Mouse (Mus musculus) MEL (cell line): ENCODE measurements around the gene Frmd4a. TPM values are rescaled to one million over a fixed set of nuclear protein-coding genes. Genes with fewer than 3 reads are reported as not detected.

Experiments
- DNase-seq: peaks from one replicate; pipeline ENCODE4 v3.0.0; 2011; ENCODE audit warnings: low read depth, low spot score
- H3K27ac ChIP-seq: 2 replicates; pipeline ENCODE4 v1.5.1; 2012; ENCODE audit warnings: low read depth, mild to moderate bottlenecking, control low read depth, low read length, moderate library complexity; ENCODE audit not compliant: control insufficient read depth
- H3K27me3 ChIP-seq, 2 experiments: fragments of 150-350 bp in 1 of 2; sonication (generic) in 1 of 2; 2 replicates each; pipeline ENCODE4 v1.6.1; 2012; ENCODE audit warnings: low read length in 2 of 2, mild to moderate bottlenecking in 2 of 2, improper control_type of control experiment in 1 of 2, moderate library complexity in 1 of 2; ENCODE audit not compliant: insufficient read depth in 2 of 2, control insufficient read depth in 1 of 2
- H3K36me3 ChIP-seq, 2 experiments: 2 replicates each; pipeline ENCODE4 v1.6.1; 2012 to 2014; ENCODE audit warnings: low read length in 2 of 2, improper control_type of control experiment in 1 of 2, inconsistent platforms in 1 of 2, mild to moderate bottlenecking in 1 of 2; ENCODE audit not compliant: insufficient read depth in 2 of 2, control insufficient read depth in 1 of 2
- H3K4me1 ChIP-seq, 2 experiments: fragments of 150-350 bp in 1 of 2; sonication (generic) in 1 of 2; 2 replicates each; pipeline ENCODE4 v1.6.1; 2012; ENCODE audit warnings: low read length in 2 of 2, improper control_type of control experiment in 1 of 2, mild to moderate bottlenecking in 1 of 2; ENCODE audit not compliant: insufficient read depth in 2 of 2, control insufficient read depth in 1 of 2
- H3K4me3 ChIP-seq, 2 experiments: fragments of 150-350 bp in 1 of 2; sonication (generic) in 1 of 2; 2 replicates each; pipeline ENCODE4 v1.5.1; 2012; ENCODE audit warnings: low read depth in 2 of 2, low read length in 2 of 2, mild to moderate bottlenecking in 2 of 2, moderate library complexity in 2 of 2, control low read depth in 1 of 2, improper control_type of control experiment in 1 of 2; ENCODE audit not compliant: control insufficient read depth in 1 of 2, insufficient read depth in 1 of 2
- H3K79me2 ChIP-seq: 2 replicates; pipeline ENCODE4 v1.6.1; 2012; ENCODE audit warnings: mild to moderate bottlenecking, low read length, moderate library complexity; ENCODE audit not compliant: control insufficient read depth, poor library complexity, insufficient read depth
- H3K9ac ChIP-seq: 2 replicates; pipeline ENCODE4 v1.6.1; 2012; ENCODE audit warnings: low read depth, mild to moderate bottlenecking, control low read depth, low read length, moderate library complexity; ENCODE audit not compliant: control insufficient read depth, poor library complexity, severe bottlenecking
- H3K9me3 ChIP-seq: fragments of 150-350 bp; sonication (generic); replicated peaks from 2 replicates; pipeline ENCODE4 v1.6.1; 2012; ENCODE audit warnings: mild to moderate bottlenecking, low read length, improper control_type of control experiment, moderate library complexity; ENCODE audit not compliant: insufficient read depth
- BHLHE40 ChIP-seq: IDR thresholded peaks from 2 replicates; pipeline ENCODE4 v1.6.1; 2012; ENCODE audit warnings: low read depth, mild to moderate bottlenecking, inconsistent platforms, low read length, improper control_type of control experiment, borderline replicate concordance
- CHD1 ChIP-seq: IDR thresholded peaks from 2 replicates; pipeline ENCODE4 v1.6.1; 2012; ENCODE audit warnings: low read depth, mild to moderate bottlenecking, inconsistent platforms, low read length, improper control_type of control experiment
- CTCF ChIP-seq, 3 experiments: IDR thresholded peaks in 2 of 3; conservative IDR thresholded peaks in 1 of 3; 2 replicates each; pipeline ENCODE4 v1.5.1; 2011 to 2012; ENCODE audit warnings: low read length in 3 of 3, low read depth in 2 of 3, mild to moderate bottlenecking in 2 of 3, improper control_type of control experiment in 1 of 3, inconsistent platforms in 1 of 3, mixed read lengths in 1 of 3, moderate library complexity in 1 of 3; ENCODE audit not compliant: control insufficient read depth in 1 of 3, insufficient read depth in 1 of 3, poor library complexity in 1 of 3, severe bottlenecking in 1 of 3
- E2F4 ChIP-seq: IDR thresholded peaks from 2 replicates; pipeline ENCODE4 v1.6.1; 2011; ENCODE audit warnings: low read depth, low read length, improper control_type of control experiment, borderline replicate concordance
- EP300 ChIP-seq, 2 experiments: IDR thresholded peaks; 2 replicates each; pipeline ENCODE4 v1.6.1; 2011; ENCODE audit warnings: improper control_type of control experiment in 2 of 2, low read length in 2 of 2, low read depth in 1 of 2, mild to moderate bottlenecking in 1 of 2
- GATA1 ChIP-seq: IDR thresholded peaks from 2 replicates; pipeline ENCODE4 v1.6.1; 2011; ENCODE audit warnings: low read depth, low read length, improper control_type of control experiment
- MAZ ChIP-seq: IDR thresholded peaks from 2 replicates; pipeline ENCODE4 v1.6.1; 2012; ENCODE audit warnings: low read depth, mild to moderate bottlenecking, inconsistent platforms, low read length, improper control_type of control experiment
- MYC ChIP-seq: IDR thresholded peaks from 2 replicates; pipeline ENCODE4 v1.6.1; 2011; ENCODE audit warnings: low read depth, mild to moderate bottlenecking, low read length, improper control_type of control experiment, moderate library complexity
- NELFE ChIP-seq: IDR thresholded peaks from 2 replicates; pipeline ENCODE4 v1.6.1; 2011; ENCODE audit warnings: low read depth, low read length, improper control_type of control experiment
- POLR2AphosphoS2 ChIP-seq: IDR thresholded peaks from 2 replicates; pipeline ENCODE4 v1.6.1; 2011; ENCODE audit warnings: low read length, improper control_type of control experiment
- POLR2AphosphoS5 ChIP-seq: IDR thresholded peaks from 2 replicates; pipeline ENCODE4 v1.6.1; 2012; ENCODE audit warnings: low read depth, borderline replicate concordance, mild to moderate bottlenecking, inconsistent platforms, low read length, moderate library complexity, mixed read lengths
- RAD21 ChIP-seq: IDR thresholded peaks from 2 replicates; pipeline ENCODE4 v1.6.1; 2011; ENCODE audit warnings: mild to moderate bottlenecking, low read depth, low read length, improper control_type of control experiment
- SMC3 ChIP-seq: IDR thresholded peaks from 2 replicates; pipeline ENCODE4 v1.6.1; 2011; ENCODE audit warnings: low read depth, low read length, improper control_type of control experiment
- TAL1 ChIP-seq: IDR thresholded peaks from 2 replicates; pipeline ENCODE4 v1.6.1; 2012; ENCODE audit warnings: mild to moderate bottlenecking, inconsistent platforms, low read length, moderate library complexity, mixed read lengths
- TBP ChIP-seq: IDR thresholded peaks from 2 replicates; pipeline ENCODE4 v1.8.0; 2011; ENCODE audit warnings: low read depth, low read length, improper control_type of control experiment
- TCF12 ChIP-seq: IDR thresholded peaks from 2 replicates; pipeline ENCODE4 v1.6.1; 2014; ENCODE audit warnings: low read depth, mild to moderate bottlenecking, inconsistent platforms, low read length, improper control_type of control experiment, moderate library complexity
- UBTF ChIP-seq: IDR thresholded peaks from 2 replicates; pipeline ENCODE4 v1.6.1; 2012; ENCODE audit warnings: low read depth, mild to moderate bottlenecking, inconsistent platforms, low read length, improper control_type of control experiment, moderate library complexity, borderline replicate concordance; ENCODE audit not compliant: insufficient read depth
- USF1 ChIP-seq: IDR thresholded peaks from 2 replicates; pipeline ENCODE4 v1.6.1; 2014; ENCODE audit warnings: low read depth, mild to moderate bottlenecking, inconsistent platforms, low read length, improper control_type of control experiment, moderate library complexity
- ZC3H11A ChIP-seq: IDR thresholded peaks from 2 replicates; pipeline ENCODE4 v1.6.1; 2012; ENCODE audit warnings: low read depth, mild to moderate bottlenecking, inconsistent platforms, low read length, improper control_type of control experiment
- ZKSCAN1 ChIP-seq: IDR thresholded peaks from 2 replicates; pipeline ENCODE4 v1.6.1; 2012; ENCODE audit warnings: low read depth, mild to moderate bottlenecking, inconsistent platforms, low read length, improper control_type of control experiment, moderate library complexity
- ZNF384 ChIP-seq: IDR thresholded peaks from 2 replicates; pipeline ENCODE4 v1.6.1; 2012; ENCODE audit warnings: low read depth, mild to moderate bottlenecking, inconsistent platforms, low read length, improper control_type of control experiment
- polyA plus RNA-seq, 2 experiments: library from polyadenylated mRNA; stranded (reverse) in 1 of 2; unstranded in 1 of 2; fragments of >175 nt in 1 of 2; fragments of >200 nt in 1 of 2; gene quantifications; 2 replicates each; pipeline versions ENCODE4 v1.2.1 to v1.2.4; 2012; ENCODE audit warnings: low replicate concordance in 2 of 2, low read depth in 1 of 2; ENCODE audit not compliant: insufficient read length in 2 of 2, insufficient read depth in 1 of 2, missing spikeins in 1 of 2
- total RNA-seq: library from RNA; depleted of rRNA; stranded (reverse); fragments of 300-350 nt; gene quantifications from 2 replicates; pipeline ENCODE4 v1.2.3, GENCODE M21; 2012

The Frmd4a gene
- total and polyA plus RNA-seq, 3 experiments, result 6.4 to 14.4 TPM; not detected in 1

DNA sequence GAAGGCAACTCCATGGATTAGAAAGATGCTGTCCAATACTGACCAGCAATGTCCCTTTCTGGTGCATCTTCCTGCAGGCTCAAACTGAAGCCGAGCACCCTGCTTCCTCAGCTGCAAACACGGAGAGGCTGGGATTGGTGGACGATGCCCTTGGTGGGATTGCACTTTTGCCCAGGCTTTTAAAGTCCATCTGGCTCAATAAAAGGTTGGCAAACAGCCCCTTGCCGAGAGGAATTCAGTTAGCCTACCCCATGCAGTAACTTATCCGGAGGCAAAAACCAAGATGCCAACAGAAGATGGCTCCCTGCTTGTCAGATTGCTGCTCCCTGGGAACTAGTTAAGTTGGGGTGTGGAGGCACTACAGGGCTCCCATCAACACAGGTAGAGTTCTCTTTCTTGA, 220.2 kb downstream of the Frmd4a start:
- Histone ChIP-seq H3K36me3 (no peaks in the 10 kb centered on the region), H3K9me3 (no peaks in the 10 kb centered on the region), H3K27me3 (0 out of 4 replicates have a peak, but pooled peaks cover 0 to 1% of the 10 kb centered on the region in 2 experiments), H3K9ac (no peak overlapping the region), H3K4me1 (no peaks in the 10 kb centered on the region), H3K79me2 (no peaks in the 10 kb centered on the region), H3K4me3 (no peak overlapping the region), H3K27ac (no peak overlapping the region)
- no peak for TF ChIP-seq MAZ
- DNase-seq, result no peak

DNA sequence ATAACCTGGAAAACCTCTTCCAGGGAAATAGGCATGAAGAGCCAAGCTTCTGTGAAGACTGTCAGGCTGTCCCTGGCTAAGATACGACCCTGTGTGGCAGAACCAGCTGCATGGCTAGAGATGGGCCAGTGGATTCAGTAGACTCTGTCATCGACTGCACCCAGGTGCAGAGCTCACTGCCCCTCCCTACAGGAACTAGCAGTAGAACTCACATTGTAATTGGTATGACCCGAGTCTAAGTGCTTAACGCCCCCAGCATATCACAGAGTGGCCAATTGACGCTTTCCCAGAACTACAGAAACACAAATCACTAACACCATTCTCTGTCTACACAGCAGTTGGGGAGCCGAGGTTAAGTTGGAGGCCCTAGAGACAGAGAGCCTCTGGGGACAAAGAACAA, 232.2 kb downstream of the Frmd4a start:
- no peak overlapping the region for H3K27ac ChIP-seq

DNA sequence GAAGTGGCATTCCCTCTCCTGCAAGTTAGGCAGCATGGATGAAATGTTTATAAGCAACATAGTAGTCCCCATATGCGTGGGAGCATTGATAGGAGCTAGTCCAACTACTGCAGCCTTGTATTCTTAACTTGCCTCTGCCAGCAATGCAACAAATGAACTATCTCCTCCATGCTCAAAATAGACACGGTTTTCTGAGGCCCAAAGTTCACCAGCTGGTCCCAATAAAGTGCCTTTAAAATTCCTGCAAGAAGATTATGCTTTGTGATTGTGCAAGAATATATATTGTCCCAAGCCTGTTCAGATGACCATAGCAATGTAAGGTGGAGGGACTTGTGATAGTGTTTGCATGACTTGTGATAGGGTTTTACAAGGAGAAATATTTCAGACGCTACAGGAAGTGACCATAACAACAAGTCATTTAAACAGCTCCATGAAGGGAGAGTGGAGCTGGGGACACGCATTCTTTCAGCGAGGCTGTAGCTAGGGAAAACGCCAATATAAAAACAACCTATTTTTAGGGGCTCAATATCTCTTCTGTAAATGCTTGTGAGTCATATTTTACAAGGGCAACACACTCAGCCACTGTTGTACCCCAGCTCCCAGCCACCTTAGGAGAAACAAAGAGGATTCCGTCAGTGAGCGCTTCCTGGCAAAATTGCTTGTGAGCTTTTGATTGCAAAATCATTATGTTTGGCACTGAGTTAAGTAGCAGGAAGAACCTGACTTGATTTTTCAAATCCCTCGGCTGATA, 235.2 kb downstream of the Frmd4a start:
- TF ChIP-seq MAZ (no peak), EP300 (IDR thresholded peaks at IDR 0.05; ENCODE audit: low read depth in 1 of 2, low read length in 2 of 2) (no peak), TAL1 (no peak), TCF12 (no peak), SMC3 (no peak), MYC (no peak), E2F4 (no peak), TBP (no peak), POLR2AphosphoS2 (no peak), ZKSCAN1 (no peak), GATA1 (no peak), CHD1 (no peak), POLR2AphosphoS5 (no peak), ZC3H11A (no peak), UBTF (no peak), BHLHE40 (no peak), USF1 (no peak)
- Histone ChIP-seq H3K79me2 (no peaks in the 10 kb centered on the region), H3K36me3 (no peaks in the 10 kb centered on the region), H3K9me3 (no peaks in the 10 kb centered on the region), H3K9ac (no peak overlapping the region), H3K4me1 (no peaks in the 10 kb centered on the region), H3K4me3 (no peak overlapping the region), H3K27ac (no peak overlapping the region), H3K27me3 (peaks cover 0 to 5% of the 10 kb centered on the region in 2 experiments; a peak in 3 of 4 replicates)
- no peak for DNase-seq

More for the DNA sequence above, 232.2 kb downstream of the Frmd4a start:
- Histone ChIP-seq H3K4me3 (no peak overlapping the region), H3K27me3 (peaks cover 0 to 5% of the 10 kb centered on the region in 2 experiments; a peak in 3 of 4 replicates), H3K9me3 (no peaks in the 10 kb centered on the region), H3K9ac (no peak overlapping the region), H3K79me2 (no peaks in the 10 kb centered on the region), H3K4me1 (no peaks in the 10 kb centered on the region), H3K36me3 (no peaks in the 10 kb centered on the region)
- DNase-seq, result no peak
- TF ChIP-seq RAD21 (no peak), NELFE (no peak), CTCF (IDR thresholded peaks at IDR 0.05 in 2 of 3, conservative IDR thresholded peaks at IDR 0.05 in 1 of 3; ENCODE audit: control insufficient read depth in 1 of 3, insufficient read depth in 1 of 3, low read depth in 2 of 3, low read length in 3 of 3, poor library complexity in 1 of 3, severe bottlenecking in 1 of 3) (no peak), USF1 (no peak), ZNF384 (no peak), SMC3 (no peak)
